Mouse (Mus musculus) heart, embryonic 12.5 days (tissue): Measurements from ENCODE around the gene Agxt2. TPM values are rescaled to one million over a fixed set of nuclear protein-coding genes. Genes with fewer than 3 reads are reported as not detected.

Experiments
- ATAC-seq: fragments of 200-750 bp; cut with Nextera tagmentation; 2 replicates; pipeline ENCODE4 v1.8.0; 2017; ENCODE audit warnings: moderate TSS enrichment, moderate library complexity; ENCODE audit not compliant: insufficient number of reproducible peaks, low FRiP score
- H3K27ac ChIP-seq: fragments of 300-500 bp; sonication (generic); 2 replicates; pipeline ENCODE4 v1.5.1; 2016; ENCODE audit warnings: mild to moderate bottlenecking, moderate library complexity; ENCODE audit not compliant: poor library complexity, severe bottlenecking
- H3K27me3 ChIP-seq: fragments of 300-500 bp; sonication (generic); replicated peaks from 2 replicates; pipeline ENCODE4 v1.6.1; 2016; ENCODE audit warnings: mild to moderate bottlenecking, moderate library complexity
- H3K36me3 ChIP-seq: fragments of 300-500 bp; sonication (generic); 2 replicates; pipeline ENCODE4 v1.6.1; 2016; ENCODE audit warnings: mild to moderate bottlenecking, moderate library complexity
- H3K4me1 ChIP-seq: fragments of 300-500 bp; sonication (generic); replicated peaks from 2 replicates; pipeline ENCODE4 v1.6.1; 2016; ENCODE audit warnings: mild to moderate bottlenecking
- H3K4me2 ChIP-seq: fragments of 300-500 bp; sonication (generic); 2 replicates; pipeline ENCODE4 v1.6.1; 2016; ENCODE audit warnings: mild to moderate bottlenecking, moderate library complexity
- H3K4me3 ChIP-seq: fragments of 300-500 bp; sonication (generic); 2 replicates; pipeline ENCODE4 v1.5.1; 2016; ENCODE audit warnings: mild to moderate bottlenecking
- H3K9ac ChIP-seq: fragments of 300-500 bp; sonication (generic); 2 replicates; pipeline ENCODE4 v1.6.1; 2016; ENCODE audit warnings: mild to moderate bottlenecking, moderate library complexity
- H3K9me3 ChIP-seq: fragments of 300-500 bp; sonication (generic); replicated peaks from 2 replicates; pipeline ENCODE4 v1.6.1; 2016; ENCODE audit warnings: mild to moderate bottlenecking, moderate library complexity
- WGBS: fragments of 180-500 bp; shearing (Covaris S2); methylation state at CpG from one replicate; pipeline ENCODE4 v1.1.7; 2016; 5-methylcytosine and 5-hydroxymethylcytosine counted together
- polyA plus RNA-seq: library from polyadenylated mRNA; unstranded; fragments of >200 nt; fragmentation: Nextera tagmentation; extraction: Ambion mirVana; gene quantifications from 2 replicates; pipeline ENCODE4 v1.2.1, GENCODE M21; 2016

The Agxt2 gene
- polyA plus RNA-seq, 1 experiment from 2014 or later = not detected

- no peaks in the 10 kb centered on the region for H3K9me3 ChIP-seq
- ATAC-seq = no peak
- no peak overlapping the region for H3K4me3 ChIP-seq
These were observed 78.6 kb downstream of the Agxt2 start for GRCm38 (mm10) chr15:10436893-10437292.

GRCm38 (mm10) chr15:10439963-10440362 is 81.6 kb downstream of the Agxt2 start:
- Histone ChIP-seq H3K27me3 (no peaks in the 10 kb centered on the region), H3K9me3 (no peaks in the 10 kb centered on the region), H3K4me2 (no peak overlapping the region), H3K4me1 (no peaks in the 10 kb centered on the region), H3K27ac (no peak overlapping the region), H3K4me3 (no peak overlapping the region), H3K36me3 (peaks cover 14% of the 10 kb centered on the region; the same call in 1 of the 2 replicates), H3K9ac (no peak overlapping the region)
- no peak for ATAC-seq
- 77% methylated on average over 6 of the region's 6 CpGs for WGBS

More at GRCm38 (mm10) chr15:10436893-10437292, 78.6 kb downstream of the Agxt2 start:
- 60% methylated on average over 1 of the region's 1 CpGs for WGBS
- no peaks in the 10 kb centered on the region for H3K4me1 ChIP-seq
- H3K9ac ChIP-seq = no peak overlapping the region
- H3K4me2 ChIP-seq = no peak overlapping the region
- no peaks in the 10 kb centered on the region for H3K27me3 ChIP-seq
- H3K36me3 ChIP-seq = no peaks in the 10 kb centered on the region
- H3K27ac ChIP-seq = no peak overlapping the region

GRCm38 (mm10) chr15:10441493-10441892 is 83.2 kb downstream of the Agxt2 start:
- H3K9me3 ChIP-seq = no peaks in the 10 kb centered on the region
- peaks cover 24% of the 10 kb centered on the region for H3K36me3 ChIP-seq
- H3K4me2 ChIP-seq = no peak overlapping the region
- no peak overlapping the region for H3K9ac ChIP-seq
- H3K4me1 ChIP-seq = no peaks in the 10 kb centered on the region
- WGBS = 90% methylated on average over 9 of the region's 9 CpGs
- no peak overlapping the region for H3K27ac ChIP-seq
- no peak overlapping the region for H3K4me3 ChIP-seq
- no peak for ATAC-seq
- H3K27me3 ChIP-seq = no peaks in the 10 kb centered on the region

GRCm38 (mm10) chr15:10442275-10442674 is 83.9 kb downstream of the Agxt2 start:
- Histone ChIP-seq H3K9ac (no peak overlapping the region), H3K36me3 (peaks cover 28% of the 10 kb centered on the region), H3K4me1 (no peaks in the 10 kb centered on the region), H3K27ac (no peak overlapping the region), H3K27me3 (no peaks in the 10 kb centered on the region), H3K4me3 (no peak overlapping the region), H3K9me3 (no peaks in the 10 kb centered on the region), H3K4me2 (no peak overlapping the region)
- WGBS = 83% methylated on average over 1 of the region's 1 CpGs
- ATAC-seq = no peak

- 84% methylated on average over 3 of the region's 3 CpGs for WGBS
- no peaks in the 10 kb centered on the region for H3K4me1 ChIP-seq
- H3K36me3 ChIP-seq = peaks cover 51% of the 10 kb centered on the region
- H3K9ac ChIP-seq = no peak overlapping the region
- H3K9me3 ChIP-seq = no peaks in the 10 kb centered on the region
- no peak for ATAC-seq
- H3K27ac ChIP-seq = no peak overlapping the region
- no peaks in the 10 kb centered on the region for H3K27me3 ChIP-seq
- no peak overlapping the region for H3K4me3 ChIP-seq
- H3K4me2 ChIP-seq = no peak overlapping the region
These were observed 88.8 kb downstream of the Agxt2 start for GRCm38 (mm10) chr15:10447102-10447501.

Other genes with a start within 250 kb of the Agxt2 start
- gene Prlr, start 181.3 kb upstream of the Agxt2 start, polyA plus RNA-seq = 1.6 and 2.0 TPM in 2 replicates
- gene Gm21973, start 33.2 kb upstream of the Agxt2 start, polyA plus RNA-seq = not detected in 2 replicates
- gene Dnajc21, start 112.0 kb downstream of the Agxt2 start, polyA plus RNA-seq = 13.0 and 13.2 TPM in 2 replicates
- 79.7 and 85.8 TPM in 2 replicates for gene Brix1, start 127.4 kb downstream of the Agxt2 start, polyA plus RNA-seq
- gene Rad1, start 127.5 kb downstream of the Agxt2 start, polyA plus RNA-seq = 21.0 and 23.2 TPM in 2 replicates
- gene Ttc23l, start 200.1 kb downstream of the Agxt2 start, polyA plus RNA-seq = not detected in 2 replicates